Mouse (Mus musculus): ENCODE data around the gene Fam71a. TPM values are rescaled to one million over a fixed set of nuclear protein-coding genes. Genes with fewer than 3 reads are reported as not detected.

The Fam71a gene
- not detected in 2 replicates for polyA plus RNA-seq (2015; fragmentation: Nextera tagmentation; extraction: Ambion mirVana)

- Histone ChIP-seq H3K4me1 (0 out of 2 replicates have a peak, but pooled peaks cover 3% of the 10 kb centered on the region), H3K9me3 (replicated peaks) (peaks cover 5% of the 10 kb centered on the region; the same call in 1 of the 2 replicates), H3K36me3 (no peaks in the 10 kb centered on the region), H3K27me3 (no peaks in the 10 kb centered on the region), H3K9ac (no peak within 1 kb of the TSS), H3K4me3 (replicated peaks) (no peak within 1 kb of the TSS), H3K4me2 (no peak within 1 kb of the TSS), H3K27ac (no peak within 1 kb of the TSS)
- 80% methylated on average over 3 of the region's 3 CpGs for WGBS
- no peak for ATAC-seq (replicated peaks; ENCODE audit: low FRiP score)
These were observed at the start of gene Fam71a for GRCm38 (mm10) chr1:191164717-191165116. Gene Fam71a, minus strand, starts transcription at chr1:191164817.

DNA sequence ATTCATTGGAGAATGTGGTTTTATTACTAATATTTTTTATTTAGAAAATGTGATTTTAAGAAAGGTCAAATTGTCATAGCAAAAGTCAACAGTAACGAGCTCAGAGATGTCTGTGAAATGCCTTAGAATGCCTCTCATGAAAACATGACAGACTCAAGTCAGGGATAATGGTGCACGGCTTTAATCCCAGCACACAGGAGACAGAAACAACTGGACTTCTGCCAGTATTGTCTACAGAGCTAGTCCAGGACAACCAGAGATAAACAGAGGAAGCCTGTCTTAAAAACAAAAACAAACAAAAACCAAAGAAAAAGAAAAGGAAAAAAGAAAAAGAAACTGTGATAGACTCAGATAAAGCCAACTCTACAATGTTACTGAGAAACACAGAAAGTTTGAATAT is 46.5 kb upstream of the Fam71a start:
- no peak overlapping the region for H3K4me3 ChIP-seq (replicated peaks)
- 63% methylated on average over 2 of the region's 2 CpGs for WGBS
- H3K9me3 ChIP-seq (replicated peaks): no peaks in the 10 kb centered on the region
- H3K4me1 ChIP-seq: peaks cover 3% of the 10 kb centered on the region
- no peak overlapping the region for H3K9ac ChIP-seq
- H3K4me2 ChIP-seq: no peak overlapping the region
- no peak overlapping the region for H3K27ac ChIP-seq
- no peaks in the 10 kb centered on the region for H3K36me3 ChIP-seq
- H3K27me3 ChIP-seq: peaks cover 15% of the 10 kb centered on the region; the same call in 1 of the 2 replicates
- no peak for ATAC-seq (replicated peaks; ENCODE audit: low FRiP score)

DNA sequence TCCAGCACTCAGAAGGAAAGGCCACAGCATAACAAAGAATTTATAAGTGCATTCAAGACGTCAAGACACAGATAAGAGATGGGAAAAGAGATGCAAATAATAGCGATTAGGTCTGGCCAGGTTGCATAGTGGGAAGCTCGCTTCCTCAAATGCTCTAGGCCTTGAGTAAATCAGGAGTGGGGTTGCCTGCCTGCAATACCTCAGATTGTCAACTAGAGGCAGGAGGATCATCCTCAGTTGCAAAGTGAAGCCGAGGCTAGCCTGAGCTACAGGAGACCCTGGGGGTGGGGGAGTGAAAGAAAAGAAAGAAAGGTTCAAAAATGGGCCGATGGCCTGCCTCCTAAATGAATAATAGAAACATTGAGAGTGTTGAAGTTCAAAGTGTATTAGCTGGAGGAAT is 41.2 kb upstream of the Fam71a start:
- Histone ChIP-seq H3K4me1 (no peaks in the 10 kb centered on the region), H3K27me3 (0 out of 2 replicates have a peak, but pooled peaks cover 5% of the 10 kb centered on the region), H3K9ac (no peak overlapping the region), H3K9me3 (replicated peaks) (no peaks in the 10 kb centered on the region), H3K27ac (no peak overlapping the region), H3K36me3 (no peaks in the 10 kb centered on the region), H3K4me3 (replicated peaks) (no peak overlapping the region), H3K4me2 (no peak overlapping the region)
- WGBS: 82% methylated on average over 5 of the region's 5 CpGs
- ATAC-seq (replicated peaks; ENCODE audit: low FRiP score): no peak

- no peak overlapping the region for H3K9ac ChIP-seq
- no peak overlapping the region for H3K27ac ChIP-seq
- no peak overlapping the region for H3K4me3 ChIP-seq (replicated peaks)
- ATAC-seq (replicated peaks; ENCODE audit: low FRiP score): no peak; the same call in 1 of the 2 replicates
- H3K36me3 ChIP-seq: no peaks in the 10 kb centered on the region
- WGBS: 71% methylated on average over 5 of the region's 5 CpGs
- H3K4me2 ChIP-seq: no peak overlapping the region
- no peaks in the 10 kb centered on the region for H3K4me1 ChIP-seq
- H3K27me3 ChIP-seq: 0 out of 2 replicates have a peak, but pooled peaks cover 5% of the 10 kb centered on the region
- no peaks in the 10 kb centered on the region for H3K9me3 ChIP-seq (replicated peaks)
These were observed 40.3 kb upstream of the Fam71a start for GRCm38 (mm10) chr1:191204876-191205275.

- H3K27ac ChIP-seq: no peak overlapping the region
- no peak overlapping the region for H3K4me3 ChIP-seq (replicated peaks)
- WGBS: 66% methylated on average over 2 of the region's 2 CpGs
- no peaks in the 10 kb centered on the region for H3K36me3 ChIP-seq
- ATAC-seq (replicated peaks; ENCODE audit: low FRiP score): no peak
- H3K4me2 ChIP-seq: no peak overlapping the region
- H3K9ac ChIP-seq: no peak overlapping the region
- H3K9me3 ChIP-seq (replicated peaks): no peaks in the 10 kb centered on the region
- H3K4me1 ChIP-seq: no peaks in the 10 kb centered on the region
- H3K27me3 ChIP-seq: 0 out of 2 replicates have a peak, but pooled peaks cover under 1% of the 10 kb centered on the region
These were observed 38.9 kb upstream of the Fam71a start for GRCm38 (mm10) chr1:191203496-191203895.

- Histone ChIP-seq H3K36me3 (no peaks in the 10 kb centered on the region), H3K27ac (no peak overlapping the region)
- WGBS: 86% methylated on average over 11 of the region's 11 CpGs
These were observed 37.8 kb upstream of the Fam71a start for GRCm38 (mm10) chr1:191202208-191202952.

DNA sequence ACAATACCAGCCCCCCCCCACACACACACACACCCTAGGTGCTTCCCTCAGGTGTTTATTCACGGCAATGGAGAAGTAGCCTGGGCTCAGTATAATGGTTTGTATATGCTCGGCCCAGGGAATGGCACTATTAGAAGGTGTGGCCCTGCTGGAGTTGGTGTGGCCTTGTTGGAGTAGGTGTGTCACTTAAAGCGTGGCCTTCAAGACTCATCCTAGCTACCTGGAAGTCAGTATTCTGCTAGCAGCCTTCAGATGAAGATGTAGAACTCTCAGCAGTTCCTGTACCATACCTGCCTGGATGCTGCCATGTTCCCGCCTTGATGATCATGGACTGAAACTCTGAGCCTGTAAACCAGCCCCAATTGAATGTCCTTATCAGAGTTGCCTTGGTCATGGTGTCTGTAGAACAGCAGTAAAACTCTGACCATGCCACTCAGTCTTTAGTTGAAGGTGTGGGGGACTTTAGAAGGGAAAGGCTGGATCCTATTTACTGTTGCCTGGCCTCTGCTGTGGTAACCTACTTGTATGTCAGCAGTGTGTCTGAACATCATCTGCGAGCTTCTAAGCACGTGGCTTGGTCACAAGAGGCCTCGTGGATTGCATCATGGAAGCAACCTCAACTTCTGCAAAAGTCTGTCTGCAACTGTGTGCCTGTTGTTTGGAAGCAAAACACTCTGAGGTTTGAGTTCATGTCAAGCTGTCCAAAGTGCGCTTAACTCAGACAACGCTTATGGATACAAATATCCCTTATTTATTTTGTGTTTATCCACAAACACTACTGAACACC is 36.4 kb upstream of the Fam71a start:
- no peak overlapping the region for H3K4me3 ChIP-seq (replicated peaks)
- no peaks in the 10 kb centered on the region for H3K27me3 ChIP-seq
- no peak overlapping the region for H3K9ac ChIP-seq
- H3K4me1 ChIP-seq: no peaks in the 10 kb centered on the region
- no peak overlapping the region for H3K27ac ChIP-seq
- 83% methylated on average over 9 of the region's 9 CpGs for WGBS
- no peak for ATAC-seq (replicated peaks; ENCODE audit: low FRiP score)
- H3K36me3 ChIP-seq: no peaks in the 10 kb centered on the region
- no peaks in the 10 kb centered on the region for H3K9me3 ChIP-seq (replicated peaks)
- no peak overlapping the region for H3K4me2 ChIP-seq

More at GRCm38 (mm10) chr1:191202208-191202952, 37.8 kb upstream of the Fam71a start:
- Histone ChIP-seq H3K4me3 (replicated peaks) (no peak overlapping the region), H3K4me1 (no peaks in the 10 kb centered on the region), H3K9ac (no peak overlapping the region), H3K27me3 (no peaks in the 10 kb centered on the region), H3K4me2 (no peak overlapping the region), H3K9me3 (replicated peaks) (no peaks in the 10 kb centered on the region)
- ATAC-seq (replicated peaks; ENCODE audit: low FRiP score): no peak

- Histone ChIP-seq H3K9me3 (replicated peaks) (no peaks in the 10 kb centered on the region), H3K4me3 (replicated peaks) (no peak overlapping the region), H3K36me3 (no peaks in the 10 kb centered on the region), H3K27ac (no peak overlapping the region), H3K27me3 (peaks cover 2% of the 10 kb centered on the region; the same call in 1 of the 2 replicates), H3K9ac (no peak overlapping the region), H3K4me2 (no peak overlapping the region), H3K4me1 (peaks cover 13% of the 10 kb centered on the region)
- WGBS: 77% methylated on average over 7 of the region's 7 CpGs
- ATAC-seq (replicated peaks; ENCODE audit: low FRiP score): no peak
These were observed 33.3 kb upstream of the Fam71a start for GRCm38 (mm10) chr1:191197916-191198315.

DNA sequence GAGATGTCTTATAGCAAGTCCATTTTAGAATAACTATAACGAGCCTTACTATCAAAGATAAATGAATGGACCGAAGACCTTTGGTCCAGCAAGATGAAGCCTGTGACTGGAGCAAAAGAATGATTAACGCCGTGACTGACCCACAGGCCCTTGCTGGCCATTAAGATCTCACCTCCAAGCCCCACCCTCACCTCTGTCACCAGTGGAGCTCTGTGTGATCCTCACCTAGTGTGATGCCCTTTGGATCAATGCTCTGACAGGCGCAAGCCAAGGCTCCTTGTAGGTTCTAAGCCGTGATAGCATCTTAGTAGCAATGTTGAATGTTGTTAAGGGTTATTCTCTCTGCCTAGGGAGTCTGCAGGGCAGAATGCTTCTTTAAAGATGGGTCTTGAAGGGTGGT is 31.4 kb upstream of the Fam71a start:
- ATAC-seq (replicated peaks; ENCODE audit: low FRiP score): no peak
- WGBS: 89% methylated on average over 6 of the region's 6 CpGs

GRCm38 (mm10) chr1:191193657-191194424 is 29.2 kb upstream of the Fam71a start:
- peaks cover 41% of the 10 kb centered on the region for H3K27me3 ChIP-seq
- H3K36me3 ChIP-seq: no peaks in the 10 kb centered on the region
- WGBS: 19% methylated on average over 14 of the region's 14 CpGs
- peak overlapping the region; percentile 39 for H3K4me2 ChIP-seq
- ATAC-seq (replicated peaks; ENCODE audit: low FRiP score): peak; percentile 46; the same call in 1 of the 2 replicates
- no peak overlapping the region for H3K9ac ChIP-seq
- H3K9me3 ChIP-seq (replicated peaks): no peaks in the 10 kb centered on the region
- peaks cover 13% of the 10 kb centered on the region for H3K4me1 ChIP-seq
- H3K4me3 ChIP-seq (replicated peaks): 0 out of 2 replicates have a peak overlapping the region, but pooled peaks have one; percentile 6
- H3K27ac ChIP-seq: no peak overlapping the region

More for the DNA sequence above, 31.4 kb upstream of the Fam71a start:
- H3K4me3 ChIP-seq (replicated peaks): no peak overlapping the region
- H3K27me3 ChIP-seq: peaks cover 20% of the 10 kb centered on the region
- H3K4me1 ChIP-seq: peaks cover 13% of the 10 kb centered on the region
- H3K9ac ChIP-seq: no peak overlapping the region
- no peaks in the 10 kb centered on the region for H3K9me3 ChIP-seq (replicated peaks)
- H3K4me2 ChIP-seq: no peak overlapping the region
- no peak overlapping the region for H3K27ac ChIP-seq
- H3K36me3 ChIP-seq: no peaks in the 10 kb centered on the region

DNA sequence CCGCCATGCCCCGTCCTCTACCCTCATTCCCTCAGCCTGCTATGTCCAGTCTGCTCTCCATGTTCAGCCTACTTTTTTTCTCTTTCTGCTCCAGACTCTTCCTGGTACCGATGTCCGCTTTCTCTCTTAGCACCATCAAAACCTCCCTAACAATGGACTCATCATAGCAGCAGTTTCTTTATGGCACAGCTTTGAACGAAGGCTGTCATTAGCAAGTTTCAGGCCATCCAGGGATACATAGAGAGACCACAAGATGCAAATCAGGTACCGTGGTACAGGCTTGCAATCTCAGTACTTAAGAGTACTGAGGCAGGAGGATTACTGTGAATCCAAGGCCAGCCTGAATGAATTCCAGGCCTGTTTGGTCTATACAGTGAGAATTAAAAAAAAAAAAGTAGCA is 28.1 kb upstream of the Fam71a start:
- H3K4me3 ChIP-seq (replicated peaks): no peak overlapping the region
- H3K4me1 ChIP-seq: peaks cover 13% of the 10 kb centered on the region
- no peaks in the 10 kb centered on the region for H3K36me3 ChIP-seq
- ATAC-seq (replicated peaks; ENCODE audit: low FRiP score): no peak
- H3K9me3 ChIP-seq (replicated peaks): no peaks in the 10 kb centered on the region
- no peak overlapping the region for H3K4me2 ChIP-seq
- H3K9ac ChIP-seq: no peak overlapping the region
- H3K27ac ChIP-seq: no peak overlapping the region
- WGBS: 92% methylated on average over 6 of the region's 6 CpGs
- H3K27me3 ChIP-seq: peaks cover 50% of the 10 kb centered on the region

Measured in kidney, embryonic 15.5 days (tissue).